Mouse (Mus musculus) liver, adult 2 months (tissue): Measurements from ENCODE around the gene Usp20. TPM values are rescaled to one million over a fixed set of nuclear protein-coding genes. Genes with fewer than 3 reads are reported as not detected.

Source experiments
- DNase-seq: peaks from one replicate; pipeline ENCODE4 v3.0.0-alpha.2; 2011; ENCODE audit warnings: low read depth, low spot score; ENCODE audit errors: extremely low read depth
- H3K27ac ChIP-seq: fragments of 200-500 bp; replicated peaks from 2 replicates; pipeline ENCODE4 v1.5.1; 2012; ENCODE audit warnings: low read depth, mild to moderate bottlenecking, control low read depth, inconsistent platforms, low read length; ENCODE audit not compliant: insufficient read depth
- H3K27me3 ChIP-seq: fragments of 200-500 bp; 2 replicates; pipeline ENCODE4 v1.6.1; 2012; ENCODE audit warnings: mild to moderate bottlenecking, moderate library complexity, low read length, inconsistent platforms; ENCODE audit not compliant: control insufficient read depth, insufficient read depth
- H3K36me3 ChIP-seq: fragments of 200-500 bp; 2 replicates; pipeline ENCODE4 v1.6.1; 2012; ENCODE audit warnings: low read length, inconsistent platforms; ENCODE audit not compliant: control insufficient read depth, insufficient read depth
- H3K4me1 ChIP-seq: fragments of 200-500 bp; 2 replicates; pipeline ENCODE4 v1.6.1; 2011; ENCODE audit warnings: low read length; ENCODE audit not compliant: control insufficient read depth, insufficient read depth
- H3K4me3 ChIP-seq: fragments of 200-500 bp; 2 replicates; pipeline ENCODE4 v1.5.1; 2011; ENCODE audit warnings: low read depth, mild to moderate bottlenecking, control low read depth, low read length, moderate library complexity; ENCODE audit not compliant: insufficient read depth
- H3K79me2 ChIP-seq: fragments of 200-500 bp; 2 replicates; pipeline ENCODE4 v1.6.1; 2012; ENCODE audit warnings: inconsistent platforms, mild to moderate bottlenecking, low read length, moderate library complexity; ENCODE audit not compliant: control insufficient read depth, insufficient read depth
- H3K9ac ChIP-seq: fragments of 200-500 bp; 2 replicates; pipeline ENCODE4 v1.6.1; 2012; ENCODE audit warnings: low read depth, mild to moderate bottlenecking, control low read depth, inconsistent platforms, low read length
- CTCF ChIP-seq: fragments of 200-500 bp; IDR thresholded peaks from 2 replicates; pipeline ENCODE4 v1.5.1; 2011; ENCODE audit warnings: low read depth, low read length, control low read depth
- POLR2A ChIP-seq: fragments of 200-500 bp; IDR thresholded peaks from 2 replicates; pipeline ENCODE4 v1.6.1; 2011; ENCODE audit warnings: low read length, control low read depth; ENCODE audit not compliant: insufficient read depth; ENCODE audit errors: extremely low read depth
- WGBS: fragments of 180-500 bp; shearing (Covaris S2); methylation state at CpG from one replicate; pipeline ENCODE4 v1.1.7; 2018; 5-methylcytosine and 5-hydroxymethylcytosine counted together
- polyA plus RNA-seq: library from polyadenylated mRNA; depleted of rRNA; stranded (reverse); fragments of >200 nt; gene quantifications from 2 replicates; pipeline ENCODE4 v1.2.3, GENCODE M21; 2012
- total RNA-seq: library from RNA; depleted of rRNA; stranded (reverse); fragments of >200 nt; gene quantifications from 2 replicates; pipeline ENCODE4 v1.2.3, GENCODE M21; 2014

Gene Usp20
- total and polyA plus RNA-seq, 2 experiments = 3.0 to 6.0 TPM

DNA sequence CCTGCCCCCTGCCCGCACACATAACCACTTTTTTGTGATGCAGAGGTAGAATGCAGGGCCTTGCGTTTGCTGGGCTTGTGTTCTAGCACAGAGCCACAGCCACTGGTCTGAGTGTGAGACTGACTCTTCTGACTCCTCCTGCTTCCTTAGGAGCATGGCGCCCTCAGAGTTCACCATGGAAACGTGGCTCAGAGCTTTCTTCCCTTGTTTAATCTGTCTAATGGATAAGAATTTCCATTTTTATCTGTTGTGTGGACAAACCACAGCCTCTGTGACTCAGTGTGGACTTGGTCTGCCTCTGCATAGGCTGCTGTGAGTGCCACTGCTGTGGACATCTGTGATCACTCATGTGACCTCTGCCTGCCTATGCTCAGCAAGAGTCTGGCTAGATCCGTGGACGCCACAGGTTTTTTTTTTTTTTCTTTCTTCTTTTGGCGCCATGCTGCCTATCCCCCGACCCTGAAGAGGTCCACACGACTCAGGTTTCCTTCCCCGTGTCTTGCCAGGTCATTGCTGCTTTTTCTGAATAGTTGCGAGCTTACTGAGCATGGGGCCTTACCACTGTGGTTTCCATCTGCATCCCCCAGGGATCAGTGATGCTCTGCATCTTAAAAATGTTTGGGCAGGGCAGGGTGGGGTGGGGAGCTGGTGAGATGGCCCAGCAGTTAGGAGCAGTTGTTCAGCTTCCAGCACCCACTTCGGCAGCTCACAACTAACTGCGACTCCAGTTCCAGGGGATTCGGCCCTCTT, 31.5 kb downstream of the Usp20 start:
- no peak for TF ChIP-seq POLR2A
- no peak overlapping the region for H3K9ac ChIP-seq
- no peak for DNase-seq
- H3K4me3 ChIP-seq = no peak overlapping the region
- no peaks in the 10 kb centered on the region for H3K27me3 ChIP-seq
- H3K27ac ChIP-seq = no peak overlapping the region
- no peaks in the 10 kb centered on the region for H3K79me2 ChIP-seq
- no peaks in the 10 kb centered on the region for H3K4me1 ChIP-seq
- 82% methylated on average over 14 of the region's 14 CpGs for WGBS
- H3K36me3 ChIP-seq = no peaks in the 10 kb centered on the region

DNA sequence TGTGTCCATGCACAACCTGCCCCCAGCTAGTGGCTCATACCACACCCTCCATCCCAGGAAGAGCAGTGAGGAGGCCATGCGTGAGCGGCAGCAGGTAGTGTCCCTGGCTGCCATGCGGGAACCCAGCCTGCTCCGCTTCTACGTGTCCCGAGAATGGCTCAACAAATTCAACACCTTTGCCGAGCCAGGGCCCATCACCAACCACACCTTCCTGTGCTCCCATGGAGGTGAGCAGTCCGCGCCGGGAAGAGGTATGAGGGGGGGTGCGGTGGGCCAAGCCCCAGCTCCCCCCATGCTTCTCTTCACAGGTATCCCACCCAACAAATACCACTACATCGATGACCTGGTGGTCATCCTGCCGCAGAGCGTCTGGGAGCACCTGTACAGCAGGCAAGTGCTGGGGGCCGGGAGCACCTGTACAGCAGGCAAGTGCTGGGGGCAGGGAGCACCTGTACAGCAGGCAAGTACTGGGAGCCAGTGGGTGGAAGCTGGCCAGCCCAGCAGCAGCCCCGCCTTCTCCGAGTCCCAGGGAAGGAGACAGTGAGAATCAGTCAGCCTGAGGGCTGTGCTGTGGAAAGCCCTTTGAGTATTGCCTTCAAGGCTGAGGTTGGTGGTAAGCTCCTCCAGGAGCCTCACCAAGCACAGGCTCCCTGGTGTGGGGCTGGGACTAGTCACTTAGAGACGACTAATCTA, 35.7 kb downstream of the Usp20 start:
- no peak for DNase-seq
- Histone ChIP-seq H3K27ac (no peak overlapping the region), H3K79me2 (no peaks in the 10 kb centered on the region), H3K4me3 (no peak overlapping the region), H3K9ac (no peak overlapping the region), H3K36me3 (no peaks in the 10 kb centered on the region), H3K4me1 (no peaks in the 10 kb centered on the region), H3K27me3 (no peaks in the 10 kb centered on the region)
- no peak for TF ChIP-seq POLR2A
- no peak for TF ChIP-seq CTCF
- WGBS = 96% methylated on average over 18 of the region's 18 CpGs

DNA sequence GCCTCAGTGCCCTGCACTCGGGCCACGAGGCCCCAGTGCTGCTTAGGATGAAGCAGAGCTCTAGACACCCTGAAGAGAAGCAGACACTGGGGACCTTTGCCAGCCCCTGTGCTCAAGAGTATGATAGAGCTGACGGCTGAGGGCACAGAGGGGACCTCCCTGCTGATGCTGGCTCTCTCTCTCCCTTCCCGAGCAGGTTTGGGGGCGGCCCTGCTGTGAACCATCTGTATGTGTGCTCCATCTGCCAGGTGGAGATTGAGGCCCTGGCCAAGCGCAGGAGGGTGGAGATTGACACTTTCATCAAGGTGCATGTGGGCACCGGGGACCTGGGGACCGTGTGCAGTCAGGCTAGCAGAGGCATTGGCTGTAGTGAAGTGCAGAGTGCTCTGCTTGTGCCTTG, 36.4 kb downstream of the Usp20 start:
- Histone ChIP-seq H3K27ac (no peak overlapping the region), H3K27me3 (no peaks in the 10 kb centered on the region), H3K79me2 (no peaks in the 10 kb centered on the region), H3K4me1 (no peaks in the 10 kb centered on the region), H3K4me3 (no peak overlapping the region), H3K9ac (no peak overlapping the region), H3K36me3 (no peaks in the 10 kb centered on the region)
- 95% methylated on average over 8 of the region's 8 CpGs for WGBS
- no peak for TF ChIP-seq CTCF
- TF ChIP-seq POLR2A = no peak
- no peak for DNase-seq

DNA sequence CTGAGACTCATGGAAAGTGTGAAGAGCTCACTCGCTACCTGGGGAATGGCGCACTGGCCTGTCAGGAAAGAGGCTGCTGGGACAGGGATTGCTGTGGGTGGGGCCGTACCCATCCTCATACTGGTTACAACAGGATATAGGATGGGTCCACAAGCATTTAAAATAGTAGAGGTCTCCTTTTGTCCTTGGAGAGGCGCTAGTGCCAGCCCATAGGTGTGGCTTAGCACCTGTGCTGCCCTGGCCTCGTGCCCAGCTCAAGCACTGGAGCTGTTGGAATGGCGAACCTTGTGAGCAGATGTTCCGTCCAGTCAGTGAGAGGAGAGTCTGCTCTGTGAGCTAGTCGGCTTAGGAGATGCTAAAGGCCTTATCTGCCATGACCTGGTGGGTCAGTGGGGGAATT, 36.9 kb downstream of the Usp20 start:
- WGBS = 89% methylated on average over 8 of the region's 8 CpGs
- no peak for DNase-seq
- TF ChIP-seq POLR2A = no peak

DNA sequence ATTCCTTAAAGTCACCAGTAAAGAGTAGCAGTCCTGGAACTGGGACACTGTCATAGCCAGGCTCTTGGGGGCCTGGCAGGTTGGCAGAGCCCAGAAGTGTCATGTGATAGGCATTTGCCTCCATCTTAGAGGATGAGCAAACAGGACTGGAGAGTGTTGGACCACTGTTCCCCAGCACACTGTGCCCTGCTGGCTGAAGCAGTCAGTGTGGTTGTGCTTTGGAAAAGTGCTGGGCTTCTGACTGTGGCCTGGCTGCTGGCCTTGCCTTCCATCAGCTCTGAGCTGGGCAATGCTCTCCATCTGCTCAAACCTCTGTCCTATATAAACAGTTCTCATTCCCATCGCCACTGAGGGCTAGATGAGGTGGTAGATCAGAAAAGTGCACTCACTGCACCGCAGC, 38.1 kb downstream of the Usp20 start:
- Histone ChIP-seq H3K9ac (no peak overlapping the region), H3K27ac (no peak overlapping the region), H3K79me2 (no peaks in the 10 kb centered on the region), H3K4me1 (no peaks in the 10 kb centered on the region), H3K27me3 (no peaks in the 10 kb centered on the region), H3K36me3 (no peaks in the 10 kb centered on the region), H3K4me3 (no peak overlapping the region)
- WGBS = 98% methylated on average over 2 of the region's 2 CpGs
- no peak for DNase-seq
- no peak for TF ChIP-seq POLR2A
- TF ChIP-seq CTCF = no peak

More for the DNA sequence above, 36.9 kb downstream of the Usp20 start:
- Histone ChIP-seq H3K27ac (no peak overlapping the region), H3K4me3 (no peak overlapping the region), H3K4me1 (no peaks in the 10 kb centered on the region), H3K27me3 (no peaks in the 10 kb centered on the region), H3K79me2 (no peaks in the 10 kb centered on the region), H3K9ac (no peak overlapping the region), H3K36me3 (no peaks in the 10 kb centered on the region)

DNA sequence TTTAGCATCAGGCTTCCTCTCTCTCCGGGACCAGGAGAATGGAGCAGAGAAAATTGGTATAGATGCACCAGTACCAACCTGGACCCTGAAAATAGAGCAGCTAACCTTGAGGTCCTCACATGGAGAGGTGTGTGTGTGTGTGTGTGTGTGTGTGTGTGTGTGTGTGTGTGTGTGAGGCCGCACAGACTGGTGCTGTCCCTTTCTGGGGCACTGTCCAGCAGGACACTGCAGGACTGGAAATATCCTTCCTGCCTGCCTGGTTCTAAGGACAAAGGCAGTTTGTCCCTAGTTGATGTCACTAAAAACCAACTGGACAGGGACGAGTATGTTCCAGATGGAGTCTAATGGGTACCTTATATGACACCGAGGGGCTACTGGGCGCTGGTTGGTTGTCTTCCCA, 41.9 kb downstream of the Usp20 start:
- no peaks in the 10 kb centered on the region for H3K27me3 ChIP-seq
- 69% methylated on average over 5 of the region's 5 CpGs for WGBS
- no peak overlapping the region for H3K9ac ChIP-seq
- H3K79me2 ChIP-seq = no peaks in the 10 kb centered on the region
- DNase-seq = no peak
- no peaks in the 10 kb centered on the region for H3K36me3 ChIP-seq
- TF ChIP-seq POLR2A (no peak), CTCF (no peak)
- no peak overlapping the region for H3K4me3 ChIP-seq
- no peak overlapping the region for H3K27ac ChIP-seq
- H3K4me1 ChIP-seq = no peaks in the 10 kb centered on the region
